Mouse (Mus musculus): ENCODE data around the gene Fam155a.

GRCm38 (mm10) chr8:9778148-9778547 is 7.2 kb upstream of the Fam155a start:
- TF ChIP-seq CTCF (IDR thresholded peaks at IDR 0.05; ENCODE audit: borderline replicate concordance, insufficient read depth, low read length) (no peak), POLR2A (IDR thresholded peaks at IDR 0.05; ENCODE audit: low read depth, low read length) (no peak)

Measured in embryonic fibroblast, embryonic 13.5 days (primary cell).